Mouse (Mus musculus) embryonic facial prominence, embryonic 14.5 days (tissue): ENCODE results near the gene Armc12. TPM values are rescaled to one million over a fixed set of nuclear protein-coding genes. Genes with fewer than 3 reads are reported as not detected.

ENCODE experiments used
- ATAC-seq: fragments of 200-750 bp; cut with Nextera tagmentation; 2 replicates; pipeline ENCODE4 v1.8.0; 2017; ENCODE audit warnings: low read depth, moderate number of reproducible peaks, moderate TSS enrichment
- DNase-seq: peaks from one replicate; pipeline ENCODE4 v3.0.0-alpha.2; 2015; ENCODE audit warnings: low spot score
- H3K27ac ChIP-seq: fragments of 300-500 bp; sonication (generic); replicated peaks from 2 replicates; pipeline ENCODE4 v1.5.1; 2014; ENCODE audit warnings: low read depth, mild to moderate bottlenecking, low read length, moderate library complexity
- H3K27me3 ChIP-seq: fragments of 300-500 bp; sonication (generic); replicated peaks from 2 replicates; pipeline ENCODE4 v1.6.1; 2014; ENCODE audit warnings: low read length; ENCODE audit not compliant: control insufficient read depth, insufficient read depth
- H3K36me3 ChIP-seq: fragments of 300-500 bp; sonication (generic); 2 replicates; pipeline ENCODE4 v1.6.1; 2014; ENCODE audit warnings: low read length, mixed read lengths; ENCODE audit not compliant: control insufficient read depth, insufficient read depth
- H3K4me1 ChIP-seq: fragments of 300-500 bp; sonication (generic); 2 replicates; pipeline ENCODE4 v1.6.1; 2014; ENCODE audit warnings: antibody characterized with exemption, low read length; ENCODE audit not compliant: control insufficient read depth, insufficient read depth
- H3K4me2 ChIP-seq: fragments of 300-500 bp; sonication (generic); 2 replicates; pipeline ENCODE4 v1.6.1; 2014; ENCODE audit warnings: low read depth, mild to moderate bottlenecking, low read length, moderate library complexity, mixed read lengths
- H3K4me3 ChIP-seq: fragments of 300-500 bp; sonication (generic); 2 replicates; pipeline ENCODE4 v1.5.1; 2014; ENCODE audit warnings: low read depth, mild to moderate bottlenecking, low read length
- H3K9ac ChIP-seq: fragments of 300-500 bp; sonication (generic); 2 replicates; pipeline ENCODE4 v1.6.1; 2014; ENCODE audit warnings: low read depth, mild to moderate bottlenecking, low read length, moderate library complexity, mixed read lengths
- H3K9me3 ChIP-seq: fragments of 300-500 bp; sonication (generic); 2 replicates; pipeline ENCODE4 v1.6.1; 2016; ENCODE audit warnings: low read length; ENCODE audit not compliant: control insufficient read depth
- WGBS: fragments of 180-500 bp; shearing (Covaris S2); extraction: QIAGEN DNeasy Blood & Tissue Kit; methylation state at CpG from one replicate; pipeline ENCODE4 v1.1.7; 2014; 5-methylcytosine and 5-hydroxymethylcytosine counted together
- polyA plus RNA-seq: library from polyadenylated mRNA; unstranded; fragments of >200 nt; fragmentation: Nextera tagmentation; extraction: Ambion mirVana; gene quantifications from 2 replicates; pipeline ENCODE4 v1.2.1, GENCODE M21; 2014

The Armc12 gene
- polyA plus RNA-seq, 1 experiment from 2014 or later, result not detected

GRCm38 (mm10) chr17:28556635-28557396 is 26.2 kb downstream of the Armc12 start:
- Histone ChIP-seq H3K9me3 (no peaks in the 10 kb centered on the region), H3K4me3 (no peak overlapping the region), H3K4me2 (no peak overlapping the region), H3K9ac (no peak overlapping the region), H3K36me3 (no peaks in the 10 kb centered on the region), H3K4me1 (peaks cover 14% of the 10 kb centered on the region; the same call in 1 of the 2 replicates), H3K27ac (peak overlapping the region; percentile 52), H3K27me3 (no peaks in the 10 kb centered on the region)
- ATAC-seq, result peak; percentile 64; the same call in 1 of the 2 replicates
- DNase-seq, result peak; percentile 85
- 48% methylated on average over 6 of the region's 6 CpGs for WGBS

GRCm38 (mm10) chr17:28557772-28558171 is 27.2 kb downstream of the Armc12 start:
- Histone ChIP-seq H3K9me3 (no peaks in the 10 kb centered on the region), H3K36me3 (no peaks in the 10 kb centered on the region), H3K27ac (no peak overlapping the region), H3K4me2 (no peak overlapping the region), H3K4me1 (peaks cover 13% of the 10 kb centered on the region; the same call in 1 of the 2 replicates), H3K9ac (no peak overlapping the region), H3K4me3 (no peak overlapping the region), H3K27me3 (no peaks in the 10 kb centered on the region)
- peak; percentile 39 for DNase-seq
- 56% methylated on average over 6 of the region's 6 CpGs for WGBS
- ATAC-seq, result no peak

- H3K27me3 ChIP-seq, result no peaks in the 10 kb centered on the region
- peaks cover 9% of the 10 kb centered on the region; the same call in 1 of the 2 replicates for H3K4me1 ChIP-seq
- H3K27ac ChIP-seq, result no peak within 1 kb of the TSS
- 72% methylated on average over 4 of the region's 4 CpGs for WGBS
- H3K36me3 ChIP-seq, result no peaks in the 10 kb centered on the region
- no peak within 1 kb of the TSS for H3K9ac ChIP-seq
- no peak within 1 kb of the TSS for H3K4me2 ChIP-seq
- H3K4me3 ChIP-seq, result no peak within 1 kb of the TSS
- no peaks in the 10 kb centered on the region for H3K9me3 ChIP-seq
- DNase-seq (no peak), ATAC-seq (no peak)
These were observed 30.0 kb downstream of the Armc12 start, which contains the start of gene Clps for GRCm38 (mm10) chr17:28560598-28560997. TSS of gene Clps (minus strand) at chr17:28560766.

GRCm38 (mm10) chr17:28561613-28562012 is 31.0 kb downstream of the Armc12 start:
- Histone ChIP-seq H3K27ac (no peak overlapping the region), H3K4me2 (no peak overlapping the region), H3K4me3 (no peak overlapping the region), H3K9ac (no peak overlapping the region), H3K27me3 (no peaks in the 10 kb centered on the region), H3K4me1 (peaks cover 2% of the 10 kb centered on the region; the same call in 1 of the 2 replicates), H3K9me3 (no peaks in the 10 kb centered on the region), H3K36me3 (no peaks in the 10 kb centered on the region)
- ATAC-seq (no peak), DNase-seq (no peak)
- WGBS, result 59% methylated on average over 7 of the region's 7 CpGs

- no peaks in the 10 kb centered on the region for H3K4me1 ChIP-seq
- no peak overlapping the region for H3K4me2 ChIP-seq
- no peaks in the 10 kb centered on the region for H3K9me3 ChIP-seq
- no peak overlapping the region for H3K27ac ChIP-seq
- no peak overlapping the region for H3K9ac ChIP-seq
- DNase-seq (no peak), ATAC-seq (no peak)
- H3K36me3 ChIP-seq, result no peaks in the 10 kb centered on the region
- H3K27me3 ChIP-seq, result no peaks in the 10 kb centered on the region
- H3K4me3 ChIP-seq, result no peak overlapping the region
These were observed 34.6 kb downstream of the Armc12 start for GRCm38 (mm10) chr17:28565181-28565580.

- Histone ChIP-seq H3K4me1 (no peaks in the 10 kb centered on the region), H3K4me3 (no peak overlapping the region), H3K9me3 (no peaks in the 10 kb centered on the region), H3K4me2 (no peak overlapping the region), H3K27me3 (no peaks in the 10 kb centered on the region), H3K9ac (no peak overlapping the region), H3K36me3 (no peaks in the 10 kb centered on the region), H3K27ac (no peak overlapping the region)
- DNase-seq (no peak), ATAC-seq (no peak)
- WGBS, result 35% methylated on average over 3 of the region's 3 CpGs
These were observed 36.9 kb downstream of the Armc12 start for GRCm38 (mm10) chr17:28567541-28567940.

GRCm38 (mm10) chr17:28571868-28572267 is 41.3 kb downstream of the Armc12 start:
- H3K27me3 ChIP-seq, result no peaks in the 10 kb centered on the region
- H3K4me3 ChIP-seq, result no peak overlapping the region
- DNase-seq (no peak), ATAC-seq (no peak)
- no peak overlapping the region for H3K27ac ChIP-seq
- H3K36me3 ChIP-seq, result no peaks in the 10 kb centered on the region
- peaks cover 8% of the 10 kb centered on the region; the same call in 1 of the 2 replicates for H3K4me1 ChIP-seq
- H3K9me3 ChIP-seq, result no peaks in the 10 kb centered on the region
- WGBS, result 77% methylated on average over 3 of the region's 3 CpGs
- H3K4me2 ChIP-seq, result no peak overlapping the region
- H3K9ac ChIP-seq, result no peak overlapping the region

GRCm38 (mm10) chr17:28572521-28572920 is 41.9 kb downstream of the Armc12 start:
- Histone ChIP-seq H3K27me3 (no peaks in the 10 kb centered on the region), H3K4me1 (peaks cover 8% of the 10 kb centered on the region; the same call in 1 of the 2 replicates), H3K9me3 (no peaks in the 10 kb centered on the region), H3K9ac (no peak overlapping the region), H3K4me2 (no peak overlapping the region), H3K36me3 (no peaks in the 10 kb centered on the region), H3K4me3 (no peak overlapping the region), H3K27ac (no peak overlapping the region)
- ATAC-seq (no peak), DNase-seq (no peak)
- 83% methylated on average over 7 of the region's 7 CpGs for WGBS

- Histone ChIP-seq H3K4me3 (no peak overlapping the region), H3K27ac (no peak overlapping the region), H3K9ac (no peak overlapping the region), H3K36me3 (no peaks in the 10 kb centered on the region), H3K9me3 (no peaks in the 10 kb centered on the region), H3K27me3 (no peaks in the 10 kb centered on the region), H3K4me2 (no peak overlapping the region), H3K4me1 (peaks cover 8% of the 10 kb centered on the region; the same call in 1 of the 2 replicates)
- 79% methylated on average over 6 of the region's 6 CpGs for WGBS
- DNase-seq, result no peak
- no peak for ATAC-seq
These were observed 42.3 kb downstream of the Armc12 start for GRCm38 (mm10) chr17:28572941-28573340.
